Mouse (Mus musculus): Measurements from ENCODE around the gene Rnasel.
"Not testable (repeated sequence)": the region's sequence is repeated elsewhere in the genome, so short reads cannot be mapped to it uniquely, and the experiment has no call there.

The Rnasel gene

GRCm38 (mm10) chr1:153769571-153769970 lies 20.3 kb downstream of the Rnasel start:
- not testable (repeated sequence) for DNase-seq (ENCODE audit: low spot score in 2 of 2)

- DNase-seq (ENCODE audit: low spot score in 2 of 2) = no peak
Measured at GRCm38 (mm10) chr1:153769998-153770775, 21.0 kb downstream of the Rnasel start.

- no peak for DNase-seq (ENCODE audit: low spot score in 2 of 2)
Measured at GRCm38 (mm10) chr1:153770776-153771167, 21.5 kb downstream of the Rnasel start.

GRCm38 (mm10) chr1:153775174-153775573 lies 25.9 kb downstream of the Rnasel start:
- no peak for DNase-seq (ENCODE audit: low spot score in 2 of 2)

GRCm38 (mm10) chr1:153776257-153776656 lies 27.0 kb downstream of the Rnasel start:
- no peak for DNase-seq (ENCODE audit: low spot score in 2 of 2)

GRCm38 (mm10) chr1:153778205-153778604 lies 29.0 kb downstream of the Rnasel start:
- DNase-seq (ENCODE audit: low spot score in 2 of 2) = no peak

- no peak for DNase-seq (ENCODE audit: low spot score in 2 of 2)
Measured at GRCm38 (mm10) chr1:153783339-153783738, 34.1 kb downstream of the Rnasel start.

- DNase-seq (ENCODE audit: low spot score in 2 of 2) = no peak
Measured at GRCm38 (mm10) chr1:153785608-153786007, 36.4 kb downstream of the Rnasel start.

- DNase-seq (ENCODE audit: low spot score in 2 of 2) = no peak
Measured at GRCm38 (mm10) chr1:153790708-153791107, 41.5 kb downstream of the Rnasel start.

- no peak for DNase-seq (ENCODE audit: low spot score in 2 of 2)
Measured at GRCm38 (mm10) chr1:153794241-153794640, 45.0 kb downstream of the Rnasel start.

- DNase-seq (ENCODE audit: low spot score in 2 of 2) = no peak
Measured at GRCm38 (mm10) chr1:153802691-153803090, 53.5 kb downstream of the Rnasel start.

GRCm38 (mm10) chr1:153803530-153803929 lies 54.3 kb downstream of the Rnasel start:
- DNase-seq (ENCODE audit: low spot score in 2 of 2) = no peak

- DNase-seq (ENCODE audit: low spot score in 2 of 2) = peak; percentile 75 to 82
Measured at GRCm38 (mm10) chr1:153807390-153807993, 58.3 kb downstream of the Rnasel start.

Measured in right cerebral cortex, adult 2 months (tissue).